In genomic region chr2:127729671-127730070, GRCm38 (mm10) we compare ENCODE assay signal across 9 mouse cellular contexts. TPM values are rescaled to one million over a fixed set of nuclear protein-coding genes. Genes with fewer than 3 reads are reported as not detected.
DNase-seq lines count a peak whose midpoint lies in the region; ATAC-seq lines count a peak whose summit lies in the region.
"Had no signal": no experiment of that assay in that cellular context is flagged by ENCODE, and none has a peak within 500 bp of the region (broad histone marks: within the 10 kb centered on the region; RNA-seq: fewer than 3 reads in every experiment).

TSS of gene Mall (minus strand) at chr2:127729932.

- peak; percentile 6 for DNase-seq in thymus, postnatal 14 days
- DNase-seq in thymus, postnatal 0 days (ENCODE audit: low spot score), result no peak
- DNase-seq in retina, postnatal 1 day, result peak; percentile 21
- no peak for DNase-seq in frontal cortex, adult 2 months (ENCODE audit: extremely low spot score in 1 of 2, low spot score in 1 of 2)
- DNase-seq in cerebellum, postnatal 4 days (ENCODE audit: low spot score in 2 of 2), result no peak
- no peak for DNase-seq in gastrocnemius, postnatal 14 days

- peaks cover 14% of the 10 kb centered on the region for H3K27me3 ChIP-seq in heart, embryonic 13.5 days (replicated peaks)
- peaks cover 20% of the 10 kb centered on the region for H3K27me3 ChIP-seq in limb, embryonic 13.5 days

- peak within 1 kb of the TSS; percentile 68 for H3K9ac ChIP-seq in heart, embryonic 13.5 days
- H3K9ac ChIP-seq in limb, embryonic 13.5 days, result peak within 1 kb of the TSS; percentile 58

- no peaks in the 10 kb centered on the region for H3K36me3 ChIP-seq in heart, embryonic 13.5 days
- no peaks in the 10 kb centered on the region for H3K36me3 ChIP-seq in limb, embryonic 13.5 days

- H3K4me2 ChIP-seq in heart, embryonic 13.5 days, result peak within 1 kb of the TSS; percentile 68
- H3K4me2 ChIP-seq in limb, embryonic 13.5 days (replicated peaks), result peak within 1 kb of the TSS; percentile 62

- H3K27ac ChIP-seq in heart, embryonic 13.5 days (replicated peaks), result peak within 1 kb of the TSS; percentile 48; the same call in 1 of the 2 replicates
- no peak within 1 kb of the TSS for H3K27ac ChIP-seq in limb, embryonic 13.5 days
- H3K27ac ChIP-seq: macrophage had no signal

- intact Hi-C loops in gastrocnemius, postnatal 14 days (cut with DNase I; ENCODE audit: low total_unique reads), result no loop called here

- ATAC-seq in heart, embryonic 13.5 days (ENCODE audit: extremely low read depth, insufficient number of reproducible peaks, low FRiP score, low TSS enrichment), result no peak
- ATAC-seq in limb, embryonic 13.5 days (ENCODE audit: low FRiP score, low read depth), result no peak

- peaks cover 32% of the 10 kb centered on the region for H3K4me1 ChIP-seq in heart, embryonic 13.5 days
- H3K4me1 ChIP-seq in limb, embryonic 13.5 days, result peaks cover 25% of the 10 kb centered on the region

- H3K9me3 ChIP-seq in heart, embryonic 13.5 days, result no peaks in the 10 kb centered on the region
- no peaks in the 10 kb centered on the region for H3K9me3 ChIP-seq in limb, embryonic 13.5 days

- WGBS in heart, embryonic 13.5 days, result 2% methylated on average over 26 of the region's 26 CpGs
- WGBS in limb, embryonic 13.5 days, result 2% methylated on average over 26 of the region's 26 CpGs

- H3K4me3 ChIP-seq in heart, embryonic 13.5 days, result peak within 1 kb of the TSS; percentile 40
- H3K4me3 ChIP-seq in limb, embryonic 13.5 days, result peak within 1 kb of the TSS; percentile 34

RNA-seq across cellular contexts. Expression of gene Mall, which starts in this region (rescaled TPM):
- 1.7 and 2.5 TPM in 2 replicates for polyA plus RNA-seq in thymus, postnatal 0 days (2015; fragmentation: Nextera tagmentation; extraction: Ambion mirVana)
- 5.4 and 5.9 TPM in 2 replicates for polyA plus RNA-seq in heart, embryonic 13.5 days (2015; fragmentation: Nextera tagmentation; extraction: Ambion mirVana)
- 6.5 and 7.0 TPM in 2 replicates for polyA plus RNA-seq in limb, embryonic 13.5 days (2015; fragmentation: Nextera tagmentation; extraction: Ambion mirVana)
- polyA plus RNA-seq in frontal cortex, adult 2 months (2012; rRNA removed), result 1.0 and 1.2 TPM in 2 replicates
- total RNA-seq in gastrocnemius, postnatal 14 days (2021), result 1 to 10 TPM; 4.2 to 4.3 TPM
- polyA plus RNA-seq: macrophage had no signal

Comparison
In these comparisons a context has a peak if more than half of its experiments do, and no peak if none do; other contexts are left out.
1. DNase-seq: peak in thymus, postnatal 14 days (single experiment) and retina, postnatal 1 day (single experiment); none in thymus, postnatal 0 days (single experiment), frontal cortex, adult 2 months (0 of 2), cerebellum, postnatal 4 days (0 of 2) and gastrocnemius, postnatal 14 days (single experiment).